Mouse (Mus musculus): Measurements from ENCODE around the gene 1700057G04Rik.

1700057G04Rik gene

GRCm38 (mm10) chr9:92386871-92387270, 77.7 kb downstream of the 1700057G04Rik start:
- DNase-seq (ENCODE audit: low read depth) = no peak

- no peak for DNase-seq (ENCODE audit: low read depth)
Observed at GRCm38 (mm10) chr9:92387404-92387803, 78.2 kb downstream of the 1700057G04Rik start.

- no peak for DNase-seq (ENCODE audit: low read depth)
Observed at GRCm38 (mm10) chr9:92402628-92403027, 93.5 kb downstream of the 1700057G04Rik start.
